Mouse (Mus musculus) stomach, postnatal 0 days (tissue): ENCODE measurements at regions not wholly inside any gene's neighbourhood (a gene's known extent, or its start where the extent isn't known, plus 50 kb on each side); places are given as distances from the start of the nearest gene placed in this dataset.

Source experiments
- ATAC-seq: fragments of 200-750 bp; cut with Nextera tagmentation; 2 replicates; pipeline ENCODE4 v1.8.0; 2017; ENCODE audit not compliant: low FRiP score, low TSS enrichment
- DNase-seq: peaks from one replicate; pipeline ENCODE4 v3.0.0-alpha.2; 2016; ENCODE audit warnings: low spot score
- H3K27ac ChIP-seq: fragments of 300-500 bp; sonication (generic); replicated peaks from 2 replicates; pipeline ENCODE4 v1.5.1; 2014; ENCODE audit warnings: mild to moderate bottlenecking, control low read depth
- H3K27me3 ChIP-seq: fragments of 300-500 bp; sonication (generic); 2 replicates; pipeline ENCODE4 v1.6.1; 2014; ENCODE audit warnings: low read length; ENCODE audit not compliant: control insufficient read depth, insufficient read depth
- H3K36me3 ChIP-seq: fragments of 300-500 bp; sonication (generic); 2 replicates; pipeline ENCODE4 v1.6.1; 2014; ENCODE audit warnings: low read length, mixed read lengths; ENCODE audit not compliant: control insufficient read depth, insufficient read depth
- H3K4me1 ChIP-seq: fragments of 300-500 bp; sonication (generic); replicated peaks from 2 replicates; pipeline ENCODE4 v1.6.1; 2014; ENCODE audit warnings: antibody characterized with exemption; ENCODE audit not compliant: control insufficient read depth, insufficient read depth
- H3K4me2 ChIP-seq: fragments of 300-500 bp; sonication (generic); replicated peaks from 2 replicates; pipeline ENCODE4 v1.6.1; 2014; ENCODE audit warnings: low read depth, mild to moderate bottlenecking, control low read depth, moderate library complexity
- H3K4me3 ChIP-seq: fragments of 300-500 bp; sonication (generic); 2 replicates; pipeline ENCODE4 v1.5.1; 2014; ENCODE audit warnings: low read depth, low read length, control low read depth
- H3K9ac ChIP-seq: fragments of 300-500 bp; sonication (generic); 2 replicates; pipeline ENCODE4 v1.6.1; 2014; ENCODE audit warnings: mild to moderate bottlenecking, low read length, control low read depth, mixed read lengths
- H3K9me3 ChIP-seq: fragments of 300-500 bp; sonication (generic); 2 replicates; pipeline ENCODE4 v1.6.1; 2016; ENCODE audit warnings: low read length; ENCODE audit not compliant: control insufficient read depth
- CTCF ChIP-seq: IDR thresholded peaks from 2 replicates; pipeline ENCODE4 v1.5.1; 2016; ENCODE audit warnings: antibody characterized with exemption, low read depth, mild to moderate bottlenecking, moderate library complexity
- EP300 ChIP-seq: optimal IDR thresholded peaks from 2 replicates; pipeline ENCODE3; 2016; ENCODE audit warnings: antibody characterized with exemption
- WGBS: fragments of 180-500 bp; shearing (Covaris S2); extraction: QIAGEN DNeasy Blood & Tissue Kit; methylation state at CpG from one replicate; pipeline ENCODE4 v1.1.7; 2014; 5-methylcytosine and 5-hydroxymethylcytosine counted together

DNA sequence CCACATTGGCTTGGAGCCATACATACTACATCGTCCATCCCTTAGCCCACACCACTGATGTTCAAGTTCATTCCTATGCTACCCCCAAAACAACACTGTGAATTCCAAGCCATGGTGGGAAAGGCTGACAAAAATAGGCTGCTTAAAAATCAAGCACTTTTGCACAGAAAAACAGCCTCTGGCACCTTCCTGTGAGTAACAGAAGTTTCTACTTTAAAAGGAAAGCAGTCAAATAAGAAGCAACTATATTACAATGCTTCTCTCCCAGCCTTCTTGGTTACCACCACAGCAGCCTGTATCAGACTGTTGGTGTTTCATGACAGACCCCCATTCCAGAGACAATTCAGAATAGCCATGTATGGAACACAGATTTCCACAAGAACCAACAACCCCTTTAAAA is 890.4 kb upstream of the Gm7489 start:
- no peaks in the 10 kb centered on the region for H3K27me3 ChIP-seq
- no peak for DNase-seq
- no peak for TF ChIP-seq CTCF
- no peak for TF ChIP-seq EP300
- WGBS = 74% methylated on average over 1 of the region's 1 CpGs
- H3K4me1 ChIP-seq = no peaks in the 10 kb centered on the region
- no peak overlapping the region for H3K27ac ChIP-seq
- ATAC-seq = no peak
- no peak overlapping the region for H3K4me2 ChIP-seq
- no peak overlapping the region for H3K9ac ChIP-seq
- no peak overlapping the region for H3K4me3 ChIP-seq
- no peaks in the 10 kb centered on the region for H3K9me3 ChIP-seq
- H3K36me3 ChIP-seq = no peaks in the 10 kb centered on the region

DNA sequence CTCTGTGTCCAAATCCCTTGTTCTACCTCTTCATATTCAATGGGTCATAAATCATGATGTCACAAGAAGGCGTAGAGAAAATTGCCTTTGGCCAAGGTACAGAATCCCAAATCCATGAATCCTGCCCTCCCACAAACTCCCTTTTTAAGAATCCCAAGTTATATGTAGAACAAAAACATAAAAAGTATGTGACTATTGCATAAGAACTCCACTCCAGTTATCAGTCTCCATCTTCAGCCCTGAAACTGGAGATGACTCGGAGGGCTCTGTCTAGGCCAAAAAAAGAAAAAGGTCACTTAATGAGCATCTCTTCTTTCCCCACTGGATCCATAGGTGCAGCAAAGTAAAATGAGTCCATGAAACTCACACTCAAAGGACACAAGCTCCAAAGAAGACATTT is 885.5 kb upstream of the Gm7489 start:
- Histone ChIP-seq H3K9me3 (no peaks in the 10 kb centered on the region), H3K9ac (no peak overlapping the region), H3K27ac (no peak overlapping the region), H3K4me3 (no peak overlapping the region), H3K27me3 (no peaks in the 10 kb centered on the region), H3K4me2 (no peak overlapping the region), H3K4me1 (no peaks in the 10 kb centered on the region), H3K36me3 (no peaks in the 10 kb centered on the region)
- TF ChIP-seq EP300 = no peak
- TF ChIP-seq CTCF = no peak
- 77% methylated on average over 2 of the region's 2 CpGs for WGBS
- ATAC-seq = no peak
- no peak for DNase-seq

DNA sequence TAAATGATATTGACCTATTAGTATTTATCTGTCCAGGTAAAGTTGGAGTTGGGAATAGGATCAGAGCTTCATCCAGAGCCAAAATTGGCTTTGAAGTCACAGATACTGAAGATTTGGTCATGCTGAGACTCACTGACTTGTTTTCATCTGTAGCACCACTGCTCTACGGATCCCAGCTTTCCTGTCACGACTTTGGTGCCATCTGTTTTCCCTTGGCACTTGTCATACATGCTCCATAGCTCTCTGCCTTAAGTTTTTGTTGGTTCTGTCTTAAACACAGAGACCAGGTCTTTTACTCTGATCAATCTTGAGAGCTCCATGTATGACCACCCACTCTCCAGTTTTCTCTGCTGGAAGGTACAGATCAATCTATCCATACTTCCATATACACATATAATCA is 884.9 kb upstream of the Gm7489 start:
- TF ChIP-seq CTCF (no peak), EP300 (no peak)
- H3K27me3 ChIP-seq = no peaks in the 10 kb centered on the region
- no peaks in the 10 kb centered on the region for H3K9me3 ChIP-seq
- ATAC-seq = no peak
- no peak overlapping the region for H3K27ac ChIP-seq
- H3K4me1 ChIP-seq = no peaks in the 10 kb centered on the region
- no peak overlapping the region for H3K4me3 ChIP-seq
- 85% methylated on average over 2 of the region's 2 CpGs for WGBS
- H3K9ac ChIP-seq = no peak overlapping the region
- no peak for DNase-seq
- no peaks in the 10 kb centered on the region for H3K36me3 ChIP-seq
- no peak overlapping the region for H3K4me2 ChIP-seq

DNA sequence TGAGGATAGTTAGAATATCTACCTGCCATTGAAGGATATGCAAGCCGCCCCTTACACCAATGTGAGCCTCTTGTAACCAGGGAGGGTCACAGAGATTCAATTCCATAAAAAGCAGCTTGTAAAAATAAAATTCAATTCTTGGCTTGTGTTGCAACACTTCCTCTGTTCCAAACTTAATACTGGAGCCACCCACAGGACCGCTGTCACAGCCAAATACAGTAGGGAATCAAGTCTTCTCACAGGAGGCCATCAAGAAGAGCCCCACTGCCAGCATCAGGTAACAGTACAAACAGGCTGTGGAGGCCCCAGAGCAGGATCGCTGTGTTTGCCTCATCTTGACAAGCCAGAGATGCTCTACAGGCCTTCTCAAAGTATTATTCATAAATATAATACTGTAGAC is 883.3 kb upstream of the Gm7489 start:
- Histone ChIP-seq H3K36me3 (no peaks in the 10 kb centered on the region), H3K27ac (no peak overlapping the region), H3K4me2 (no peak overlapping the region), H3K9ac (no peak overlapping the region), H3K4me1 (no peaks in the 10 kb centered on the region), H3K4me3 (no peak overlapping the region), H3K27me3 (no peaks in the 10 kb centered on the region), H3K9me3 (no peaks in the 10 kb centered on the region)
- DNase-seq (no peak), ATAC-seq (no peak)
- TF ChIP-seq CTCF = no peak
- no peak for TF ChIP-seq EP300
- 61% methylated on average over 3 of the region's 3 CpGs for WGBS

DNA sequence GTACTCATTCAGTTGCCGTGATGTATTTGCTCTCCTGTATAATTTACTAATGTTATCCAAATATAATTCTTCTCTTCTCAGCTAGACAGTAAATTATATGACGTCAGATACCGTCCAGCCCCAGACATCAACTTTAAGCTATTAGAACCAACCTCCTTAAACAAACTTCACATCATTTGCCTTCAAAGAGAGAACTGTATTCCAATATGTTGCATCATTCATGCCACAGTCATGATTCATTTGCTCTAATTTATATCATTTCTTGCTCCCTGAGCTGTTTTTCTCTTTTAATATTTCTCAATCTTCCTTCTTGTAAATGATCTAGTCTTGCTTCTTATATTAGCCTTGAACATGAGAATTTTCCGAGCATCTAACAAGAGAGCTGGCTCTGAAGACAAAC is 882.7 kb upstream of the Gm7489 start:
- no peak overlapping the region for H3K4me3 ChIP-seq
- H3K9me3 ChIP-seq = no peaks in the 10 kb centered on the region
- H3K9ac ChIP-seq = no peak overlapping the region
- H3K27ac ChIP-seq = no peak overlapping the region
- no peaks in the 10 kb centered on the region for H3K4me1 ChIP-seq
- TF ChIP-seq CTCF = no peak
- no peak for TF ChIP-seq EP300
- no peaks in the 10 kb centered on the region for H3K27me3 ChIP-seq
- DNase-seq (no peak), ATAC-seq (no peak)
- 57% methylated on average over 4 of the region's 4 CpGs for WGBS
- no peak overlapping the region for H3K4me2 ChIP-seq
- H3K36me3 ChIP-seq = no peaks in the 10 kb centered on the region

DNA sequence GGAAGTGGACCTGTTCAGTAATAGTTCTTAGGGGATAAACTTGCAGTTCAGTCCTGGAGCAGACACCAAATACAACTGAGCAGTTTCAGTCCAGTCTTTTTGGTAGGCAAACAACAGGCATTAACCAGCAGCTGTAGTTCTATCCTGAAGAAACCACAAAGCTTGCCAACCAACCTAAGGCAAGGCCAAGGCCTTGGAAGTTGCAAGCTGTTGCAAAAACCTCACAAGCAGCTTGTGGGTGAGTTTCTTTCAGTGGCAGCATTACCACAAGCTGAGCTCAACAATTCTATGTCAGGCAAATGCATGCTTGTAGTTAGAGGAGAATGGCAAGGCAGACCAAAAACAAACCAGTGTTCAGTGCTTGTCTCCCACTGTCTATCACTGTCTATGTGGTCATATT is 880.6 kb upstream of the Gm7489 start:
- no peak overlapping the region for H3K27ac ChIP-seq
- no peak for TF ChIP-seq EP300
- no peak for TF ChIP-seq CTCF
- H3K36me3 ChIP-seq = no peaks in the 10 kb centered on the region
- ATAC-seq (no peak), DNase-seq (no peak)
- H3K4me1 ChIP-seq = no peaks in the 10 kb centered on the region
- H3K4me2 ChIP-seq = no peak overlapping the region
- no peak overlapping the region for H3K4me3 ChIP-seq
- H3K9me3 ChIP-seq = no peaks in the 10 kb centered on the region
- H3K27me3 ChIP-seq = no peaks in the 10 kb centered on the region
- H3K9ac ChIP-seq = no peak overlapping the region
